Mouse (Mus musculus): ENCODE results near the gene Snapc5. TPM values are rescaled to one million over a fixed set of nuclear protein-coding genes. Genes with fewer than 3 reads are reported as not detected.

Snapc5 gene
- polyA plus RNA-seq, 1 experiment from 2014 or later, result 27.2 TPM

Small RNA genes within 50 kb of the gene (microRNA-seq; reads per million reads assigned to microRNA genes)
- not detected for gene Gm24106

Other genes starting within 250 kb of the Snapc5 start
- 10.1 and 12.3 TPM in 2 replicates for gene Smad6, start 157.2 kb upstream of the Snapc5 start, polyA plus RNA-seq (2014; fragmentation: Nextera tagmentation; extraction: Ambion mirVana)
- not detected in 2 replicates for gene Lctl, start 62.1 kb upstream of the Snapc5 start, polyA plus RNA-seq (2014; fragmentation: Nextera tagmentation; extraction: Ambion mirVana)
- gene Zwilch, start 6.2 kb upstream of the Snapc5 start, polyA plus RNA-seq (2014; fragmentation: Nextera tagmentation; extraction: Ambion mirVana), result 36.0 and 41.3 TPM in 2 replicates
- 1,355 and 1,360 TPM in 2 replicates for gene Rpl4, start 5.9 kb upstream of the Snapc5 start, polyA plus RNA-seq (2014; fragmentation: Nextera tagmentation; extraction: Ambion mirVana)
- gene Uchl4, start 55.9 kb downstream of the Snapc5 start, polyA plus RNA-seq (2014; fragmentation: Nextera tagmentation; extraction: Ambion mirVana), result 3.1 and 3.3 TPM in 2 replicates
- gene Map2k1, start 74.4 kb downstream of the Snapc5 start, polyA plus RNA-seq (2014; fragmentation: Nextera tagmentation; extraction: Ambion mirVana), result 75.1 and 79.8 TPM in 2 replicates
- gene Tipin, start 102.3 kb downstream of the Snapc5 start, polyA plus RNA-seq (2014; fragmentation: Nextera tagmentation; extraction: Ambion mirVana), result 280 and 287 TPM in 2 replicates
- gene Dis3l, start 162.0 kb downstream of the Snapc5 start, polyA plus RNA-seq (2014; fragmentation: Nextera tagmentation; extraction: Ambion mirVana), result 23.2 and 23.6 TPM in 2 replicates
- 1.4 and 1.6 TPM in 2 replicates for gene Megf11, start 206.4 kb downstream of the Snapc5 start, polyA plus RNA-seq (2014; fragmentation: Nextera tagmentation; extraction: Ambion mirVana)